8 mouse cellular contexts compared by ENCODE assay signal in the genomic region with DNA sequence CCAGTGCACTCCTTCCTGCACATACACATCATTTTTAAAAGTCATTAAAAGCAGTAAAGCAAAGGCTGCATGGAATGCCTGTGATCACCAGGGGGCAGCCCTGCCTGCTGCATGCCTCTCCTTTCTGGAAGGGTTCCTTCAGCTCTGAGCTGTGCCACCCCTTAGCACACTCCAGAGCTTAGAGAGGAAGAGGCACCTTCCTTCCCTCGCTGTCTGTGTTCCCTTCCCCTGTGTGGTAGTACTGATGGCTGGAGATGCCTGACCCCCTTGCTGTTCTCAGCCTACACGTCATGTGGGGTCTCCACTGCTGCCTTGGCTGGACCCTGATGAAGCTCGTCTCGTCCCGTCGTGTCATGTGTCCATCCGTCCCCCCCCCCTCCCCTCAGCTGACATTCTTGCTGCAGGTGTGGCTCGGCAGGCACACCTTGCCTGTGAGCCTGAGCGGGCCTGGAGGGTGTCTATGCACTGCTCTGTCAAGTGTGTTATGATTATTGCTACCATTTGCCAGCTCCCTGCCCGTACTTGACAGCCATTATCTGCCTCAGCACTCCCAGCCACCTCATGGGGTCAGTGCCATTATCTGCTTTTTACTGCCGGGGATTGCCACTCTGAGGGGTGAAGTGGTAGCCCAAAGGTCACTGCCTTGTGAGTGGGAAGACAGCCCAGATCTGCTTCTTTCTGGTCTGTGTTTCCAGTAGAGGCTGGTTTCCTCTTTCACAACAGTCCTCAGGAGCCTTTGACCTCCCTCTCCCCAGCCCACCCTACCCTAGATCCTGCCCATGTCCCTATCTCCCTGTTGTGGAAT. TPM values are rescaled to one million over a fixed set of nuclear protein-coding genes. Genes with fewer than 3 reads are reported as not detected.
DNase-seq lines count a peak whose midpoint lies in the region; ATAC-seq and TF ChIP-seq lines count a peak whose summit lies in the region.

No protein-coding gene starts in this region.

- H3K27me3 ChIP-seq in forebrain, embryonic 11.5 days (ENCODE audit: control insufficient read depth, insufficient read depth, low read length) = no peaks in the 10 kb centered on the region
- H3K27me3 ChIP-seq in forebrain, embryonic 10.5 days (ENCODE audit: poor library complexity, severe bottlenecking) = no peaks in the 10 kb centered on the region
- H3K27me3 ChIP-seq in embryonic facial prominence, embryonic 15.5 days = no peaks in the 10 kb centered on the region
- no peaks in the 10 kb centered on the region for H3K27me3 ChIP-seq in hindbrain, embryonic 13.5 days
- no peaks in the 10 kb centered on the region for H3K27me3 ChIP-seq in stomach, embryonic 14.5 days (ENCODE audit: control insufficient read depth, insufficient read depth, low read length)

- TF ChIP-seq CTCF in left cerebral cortex, adult 2 months (IDR thresholded peaks at IDR 0.05) = peak; percentile 85

- peak; percentile 48 for DNase-seq in forebrain, embryonic 11.5 days (ENCODE audit: low spot score)
- no peak for DNase-seq in forebrain, embryonic 10.5 days (ENCODE audit: extremely low spot score, low spot score)
- DNase-seq in Muller cell, postnatal 12 days (ENCODE audit: inconsistent ontology term) = peak; percentile 24
- DNase-seq in left cerebral cortex, adult 2 months (ENCODE audit: extremely low spot score in 1 of 2, low spot score in 2 of 2) = peak; percentile 45 to 73
- peak; percentile 60 for DNase-seq in lung, postnatal 36 days

- H3K27ac ChIP-seq in forebrain, embryonic 11.5 days (ENCODE audit: low read depth, low read length) = no peak overlapping the region
- H3K27ac ChIP-seq in forebrain, embryonic 10.5 days = no peak overlapping the region
- H3K27ac ChIP-seq in embryonic facial prominence, embryonic 15.5 days (replicated peaks) = no peak overlapping the region
- no peak overlapping the region; the same call in 1 of the 2 replicates for H3K27ac ChIP-seq in hindbrain, embryonic 13.5 days
- no peak overlapping the region for H3K27ac ChIP-seq in left cerebral cortex, adult 2 months
- no peak overlapping the region for H3K27ac ChIP-seq in stomach, embryonic 14.5 days (ENCODE audit: low read length)

- H3K4me1 ChIP-seq in forebrain, embryonic 11.5 days (replicated peaks; ENCODE audit: control insufficient read depth, insufficient read depth, low read length) = no peaks in the 10 kb centered on the region; the same call in 1 of the 2 replicates
- H3K4me1 ChIP-seq in forebrain, embryonic 10.5 days = peaks cover 38% of the 10 kb centered on the region
- H3K4me1 ChIP-seq in embryonic facial prominence, embryonic 15.5 days = peaks cover 5% of the 10 kb centered on the region; the same call in 1 of the 2 replicates
- H3K4me1 ChIP-seq in hindbrain, embryonic 13.5 days (replicated peaks) = peaks cover 48% of the 10 kb centered on the region
- H3K4me1 ChIP-seq in stomach, embryonic 14.5 days (ENCODE audit: control insufficient read depth, insufficient read depth, low read length) = no peaks in the 10 kb centered on the region

- H3K4me2 ChIP-seq in forebrain, embryonic 11.5 days (ENCODE audit: low read depth, low read length, severe bottlenecking) = no peak overlapping the region
- H3K4me2 ChIP-seq in embryonic facial prominence, embryonic 15.5 days (replicated peaks) = no peak overlapping the region
- H3K4me2 ChIP-seq in hindbrain, embryonic 13.5 days = no peak overlapping the region
- no peak overlapping the region for H3K4me2 ChIP-seq in stomach, embryonic 14.5 days (replicated peaks; ENCODE audit: low read depth, low read length)

- WGBS in forebrain, embryonic 11.5 days = 83% methylated on average over 11 of the region's 11 CpGs
- 77% methylated on average over 11 of the region's 11 CpGs for WGBS in forebrain, embryonic 10.5 days
- WGBS in embryonic facial prominence, embryonic 15.5 days = 36% methylated on average over 11 of the region's 11 CpGs
- 74% methylated on average over 11 of the region's 11 CpGs for WGBS in hindbrain, embryonic 13.5 days
- WGBS in stomach, embryonic 14.5 days = 37% methylated on average over 11 of the region's 11 CpGs

- H3K4me3 ChIP-seq in forebrain, embryonic 11.5 days (ENCODE audit: low read depth, low read length) = no peak overlapping the region
- H3K4me3 ChIP-seq in forebrain, embryonic 10.5 days = no peak overlapping the region
- no peak overlapping the region for H3K4me3 ChIP-seq in embryonic facial prominence, embryonic 15.5 days (replicated peaks)
- no peak overlapping the region for H3K4me3 ChIP-seq in hindbrain, embryonic 13.5 days
- no peak overlapping the region for H3K4me3 ChIP-seq in left cerebral cortex, adult 2 months
- H3K4me3 ChIP-seq in stomach, embryonic 14.5 days (ENCODE audit: low read depth, low read length) = no peak overlapping the region

- H3K9ac ChIP-seq in forebrain, embryonic 11.5 days (ENCODE audit: low read length) = no peak overlapping the region
- H3K9ac ChIP-seq in embryonic facial prominence, embryonic 15.5 days = no peak overlapping the region
- H3K9ac ChIP-seq in hindbrain, embryonic 13.5 days = no peak overlapping the region
- H3K9ac ChIP-seq in stomach, embryonic 14.5 days (replicated peaks; ENCODE audit: low read depth, low read length) = no peak overlapping the region

- no peaks in the 10 kb centered on the region for H3K9me3 ChIP-seq in forebrain, embryonic 11.5 days (ENCODE audit: control insufficient read depth, low read length)
- H3K9me3 ChIP-seq in forebrain, embryonic 10.5 days = no peaks in the 10 kb centered on the region
- no peaks in the 10 kb centered on the region for H3K9me3 ChIP-seq in embryonic facial prominence, embryonic 15.5 days (replicated peaks)
- no peaks in the 10 kb centered on the region for H3K9me3 ChIP-seq in hindbrain, embryonic 13.5 days
- H3K9me3 ChIP-seq in stomach, embryonic 14.5 days (ENCODE audit: control insufficient read depth, low read depth, low read length) = no peaks in the 10 kb centered on the region

- no peaks in the 10 kb centered on the region for H3K36me3 ChIP-seq in forebrain, embryonic 11.5 days (ENCODE audit: control insufficient read depth, insufficient read depth, low read length)
- peaks cover 35% of the 10 kb centered on the region for H3K36me3 ChIP-seq in forebrain, embryonic 10.5 days (replicated peaks)
- H3K36me3 ChIP-seq in embryonic facial prominence, embryonic 15.5 days = peaks cover 21% of the 10 kb centered on the region
- peaks cover 23% of the 10 kb centered on the region for H3K36me3 ChIP-seq in hindbrain, embryonic 13.5 days
- H3K36me3 ChIP-seq in stomach, embryonic 14.5 days (ENCODE audit: control insufficient read depth, insufficient read depth, low read length) = peaks cover 14% of the 10 kb centered on the region

- ATAC-seq in forebrain, embryonic 11.5 days (replicated peaks; ENCODE audit: low FRiP score) = no peak
- peak; percentile 66; the same call in 1 of the 2 replicates for ATAC-seq in embryonic facial prominence, embryonic 15.5 days (ENCODE audit: insufficient number of reproducible peaks, low FRiP score, low TSS enrichment, low read depth)
- peak; percentile 50 for ATAC-seq in hindbrain, embryonic 13.5 days (ENCODE audit: low FRiP score)
- ATAC-seq in stomach, embryonic 14.5 days (ENCODE audit: insufficient number of reproducible peaks, insufficient read depth, low FRiP score, low read depth) = peak; percentile 46; the same call in 1 of the 2 replicates

- intact Hi-C loops in left cerebral cortex, adult 2 months (cut with DNase I) = loop anchor here (2.0 to 5.0 kb wide), 3 partner anchors 35 to 496 kb away; no protein-coding TSS in a partner anchor

RNA-seq across cellular contexts. Expression of a gene that starts 6.2 kb away (rescaled TPM):
- not detected in 2 replicates for polyA plus RNA-seq in forebrain, embryonic 11.5 days (2014; fragmentation: Nextera tagmentation; extraction: Ambion mirVana)
- polyA plus RNA-seq in forebrain, embryonic 10.5 days (2016; fragmentation: Nextera tagmentation; extraction: Ambion mirVana) = not detected in 2 replicates
- polyA plus RNA-seq in embryonic facial prominence, embryonic 15.5 days (2015; fragmentation: Nextera tagmentation; extraction: Ambion mirVana) = not detected in 2 replicates
- not detected in 2 replicates for polyA plus RNA-seq in hindbrain, embryonic 13.5 days (2015; fragmentation: Nextera tagmentation; extraction: Ambion mirVana)
- not detected for total RNA-seq in left cerebral cortex, adult 2 months (2021)
- polyA plus RNA-seq in stomach, embryonic 14.5 days (2014; fragmentation: Nextera tagmentation; extraction: Ambion mirVana) = not detected in 2 replicates

RNA-seq across cellular contexts. Expression of a gene that starts 27.4 kb away (rescaled TPM):
- polyA plus RNA-seq in forebrain, embryonic 11.5 days (2014; fragmentation: Nextera tagmentation; extraction: Ambion mirVana) = not detected in 2 replicates
- not detected in 2 replicates for polyA plus RNA-seq in forebrain, embryonic 10.5 days (2016; fragmentation: Nextera tagmentation; extraction: Ambion mirVana)
- not detected in 2 replicates for polyA plus RNA-seq in embryonic facial prominence, embryonic 15.5 days (2015; fragmentation: Nextera tagmentation; extraction: Ambion mirVana)
- not detected in 2 replicates for polyA plus RNA-seq in hindbrain, embryonic 13.5 days (2015; fragmentation: Nextera tagmentation; extraction: Ambion mirVana)
- total RNA-seq in left cerebral cortex, adult 2 months (2021) = not detected
- 0.62 TPM in 1 of 2 replicates, not detected in the other for polyA plus RNA-seq in stomach, embryonic 14.5 days (2014; fragmentation: Nextera tagmentation; extraction: Ambion mirVana)
